Mouse (Mus musculus) G1E (cell line): ENCODE results near the gene Gm9817.

Experiments
- CTCF ChIP-seq: IDR thresholded peaks from 2 replicates; pipeline ENCODE4 v1.5.1; 2012; ENCODE audit warnings: low read depth, low read length, inconsistent platforms, mixed read lengths
- GATA1 ChIP-seq: IDR thresholded peaks from 2 replicates; pipeline ENCODE4 v1.6.1; 2012; ENCODE audit warnings: borderline replicate concordance, low read length, inconsistent platforms, mixed read lengths
- GATA2 ChIP-seq: IDR thresholded peaks from 2 replicates; pipeline ENCODE4 v1.6.1; 2012; ENCODE audit warnings: low read depth, low read length, inconsistent platforms, borderline replicate concordance
- POLR2AphosphoS5 ChIP-seq: IDR thresholded peaks from 2 replicates; pipeline ENCODE4 v1.6.1; 2012; ENCODE audit warnings: low read depth, low read length, inconsistent platforms; ENCODE audit not compliant: insufficient replicate concordance
- TAL1 ChIP-seq: conservative IDR thresholded peaks from 2 replicates; pipeline ENCODE4 v1.6.1; 2012; ENCODE audit warnings: low read depth, low read length, inconsistent platforms, mixed read lengths

DNA sequence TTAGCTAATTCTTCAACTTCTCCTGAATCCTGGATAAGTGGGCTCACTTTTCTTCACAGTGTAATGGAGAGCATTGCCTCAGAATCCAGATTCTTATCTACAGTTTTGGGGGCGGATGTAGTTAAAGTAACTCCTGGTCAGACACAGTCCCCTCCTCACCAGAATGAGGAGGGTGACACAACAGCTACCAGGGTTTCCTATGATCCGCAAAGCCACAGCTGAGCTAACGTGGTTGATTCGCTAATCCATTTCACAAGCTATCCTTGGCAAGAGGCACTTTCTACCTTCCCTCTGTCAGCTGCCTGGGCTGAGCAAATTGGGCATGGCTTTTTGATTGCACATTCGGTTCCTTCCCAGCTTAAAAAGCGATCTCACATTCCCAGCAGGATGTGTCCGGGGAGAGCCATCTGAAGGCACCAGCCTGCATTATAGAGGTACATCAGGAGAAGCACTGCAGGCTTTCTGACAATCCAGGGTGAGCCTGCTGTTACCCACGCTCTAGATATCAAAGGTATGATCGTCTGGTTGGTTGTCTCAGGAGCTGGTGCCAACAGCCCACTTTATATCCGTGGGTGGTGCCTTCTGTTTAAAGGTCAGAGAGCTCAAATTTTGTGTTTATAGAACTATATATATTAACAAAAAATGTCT is 21.2 kb downstream of the Gm9817 start:
- TF ChIP-seq CTCF (no peak), GATA1 (no peak), GATA2 (no peak), TAL1 (no peak), POLR2AphosphoS5 (no peak)
